Mouse (Mus musculus) limb, embryonic 15.5 days (tissue): ENCODE results near the gene I0C0044D17Rik. TPM values are rescaled to one million over a fixed set of nuclear protein-coding genes. Genes with fewer than 3 reads are reported as not detected.
"Not testable (repeated sequence)": the region's sequence is repeated elsewhere in the genome, so short reads cannot be mapped to it uniquely, and the experiment has no call there.

Experiments
- ATAC-seq: fragments of 200-750 bp; cut with Nextera tagmentation; 2 replicates; pipeline ENCODE4 v1.8.0; 2017; ENCODE audit warnings: low read depth, moderate TSS enrichment; ENCODE audit not compliant: insufficient number of reproducible peaks, low FRiP score, low TSS enrichment
- H3K27ac ChIP-seq: fragments of 300-500 bp; sonication (generic); 2 replicates; pipeline ENCODE4 v1.5.1; 2015; ENCODE audit warnings: moderate library complexity, mild to moderate bottlenecking, inconsistent platforms
- H3K27me3 ChIP-seq: fragments of 300-500 bp; sonication (generic); 2 replicates; pipeline ENCODE4 v1.6.1; 2015; ENCODE audit warnings: inconsistent platforms
- H3K36me3 ChIP-seq: fragments of 300-500 bp; sonication (generic); 2 replicates; pipeline ENCODE4 v1.6.1; 2015; ENCODE audit warnings: inconsistent platforms
- H3K4me1 ChIP-seq: fragments of 300-500 bp; sonication (generic); 2 replicates; pipeline ENCODE4 v1.6.1; 2015; ENCODE audit warnings: inconsistent platforms
- H3K4me2 ChIP-seq: fragments of 300-500 bp; sonication (generic); 2 replicates; pipeline ENCODE4 v1.6.1; 2015; ENCODE audit warnings: mild to moderate bottlenecking, inconsistent platforms
- H3K4me3 ChIP-seq: fragments of 300-500 bp; sonication (generic); 2 replicates; pipeline ENCODE4 v1.5.1; 2015; ENCODE audit warnings: mild to moderate bottlenecking, inconsistent platforms
- H3K9ac ChIP-seq: fragments of 300-500 bp; sonication (generic); 2 replicates; pipeline ENCODE4 v1.6.1; 2015; ENCODE audit warnings: inconsistent platforms
- H3K9me3 ChIP-seq: fragments of 300-500 bp; sonication (generic); 2 replicates; pipeline ENCODE4 v1.6.1; 2016; ENCODE audit warnings: inconsistent platforms
- WGBS: fragments of 180-500 bp; shearing (Covaris S2); methylation state at CpG from one replicate; pipeline ENCODE4 v1.1.7; 2015; 5-methylcytosine and 5-hydroxymethylcytosine counted together
- polyA plus RNA-seq: library from polyadenylated mRNA; unstranded; fragments of >200 nt; fragmentation: Nextera tagmentation; extraction: Ambion mirVana; gene quantifications from 2 replicates; pipeline ENCODE4 v1.2.1, GENCODE M21; 2015

The I0C0044D17Rik gene
- polyA plus RNA-seq, 1 experiment from 2014 or later = not detected

DNA sequence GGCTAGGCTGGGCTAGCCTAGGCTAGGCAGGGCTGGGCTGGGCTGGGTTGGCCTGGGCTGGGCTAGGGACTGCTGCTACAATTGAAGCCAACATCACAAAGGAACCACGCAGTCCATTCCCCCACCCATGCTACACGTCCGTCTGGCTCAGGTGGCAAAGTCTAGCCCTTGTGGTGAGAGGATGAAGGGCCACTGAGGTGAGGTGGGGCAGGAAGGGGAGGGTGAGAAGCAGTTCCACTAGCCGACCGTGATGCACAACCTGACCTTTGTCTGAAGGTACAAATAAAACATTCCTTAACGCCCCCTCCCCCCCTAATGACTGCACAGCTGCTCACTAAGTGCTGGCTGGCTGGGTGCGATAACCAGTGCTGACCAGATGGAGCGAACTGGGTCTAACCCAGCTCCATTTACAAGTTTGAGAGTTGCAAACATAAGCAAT, 22.1 kb upstream of the I0C0044D17Rik start:
- Histone ChIP-seq H3K4me2 (no peak overlapping the region), H3K9me3 (no peaks in the 10 kb centered on the region), H3K4me1 (peaks cover 11% of the 10 kb centered on the region), H3K27ac (no peak overlapping the region), H3K9ac (no peak overlapping the region), H3K36me3 (no peaks in the 10 kb centered on the region), H3K4me3 (no peak overlapping the region), H3K27me3 (no peaks in the 10 kb centered on the region)
- 36% methylated on average over 8 of the region's 8 CpGs for WGBS
- ATAC-seq = no peak

DNA sequence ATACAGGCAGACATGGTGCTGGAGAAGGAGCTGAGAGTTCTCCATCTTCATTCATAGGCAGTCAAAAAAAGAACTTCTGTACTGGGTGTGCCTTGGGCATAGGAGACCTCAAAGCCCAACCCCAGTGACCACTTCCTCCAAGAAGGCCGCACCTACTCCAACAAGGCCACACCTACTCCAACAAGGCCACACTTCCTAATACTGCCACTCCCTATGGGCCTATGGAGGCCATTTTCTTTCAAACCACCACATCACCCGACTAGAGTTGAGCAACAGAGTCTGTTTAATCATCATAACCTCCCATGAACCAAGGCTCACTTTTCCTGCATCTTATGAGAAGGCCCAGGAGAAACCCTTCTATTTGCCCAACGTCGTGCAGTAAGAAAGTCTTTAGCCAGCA, 21.6 kb upstream of the I0C0044D17Rik start:
- Histone ChIP-seq H3K9me3 (no peaks in the 10 kb centered on the region), H3K4me3 (no peak overlapping the region), H3K9ac (no peak overlapping the region), H3K4me1 (peaks cover 11% of the 10 kb centered on the region), H3K27me3 (no peaks in the 10 kb centered on the region), H3K36me3 (no peaks in the 10 kb centered on the region), H3K4me2 (no peak overlapping the region), H3K27ac (no peak overlapping the region)
- WGBS = 88% methylated on average over 4 of the region's 4 CpGs
- no peak for ATAC-seq

DNA sequence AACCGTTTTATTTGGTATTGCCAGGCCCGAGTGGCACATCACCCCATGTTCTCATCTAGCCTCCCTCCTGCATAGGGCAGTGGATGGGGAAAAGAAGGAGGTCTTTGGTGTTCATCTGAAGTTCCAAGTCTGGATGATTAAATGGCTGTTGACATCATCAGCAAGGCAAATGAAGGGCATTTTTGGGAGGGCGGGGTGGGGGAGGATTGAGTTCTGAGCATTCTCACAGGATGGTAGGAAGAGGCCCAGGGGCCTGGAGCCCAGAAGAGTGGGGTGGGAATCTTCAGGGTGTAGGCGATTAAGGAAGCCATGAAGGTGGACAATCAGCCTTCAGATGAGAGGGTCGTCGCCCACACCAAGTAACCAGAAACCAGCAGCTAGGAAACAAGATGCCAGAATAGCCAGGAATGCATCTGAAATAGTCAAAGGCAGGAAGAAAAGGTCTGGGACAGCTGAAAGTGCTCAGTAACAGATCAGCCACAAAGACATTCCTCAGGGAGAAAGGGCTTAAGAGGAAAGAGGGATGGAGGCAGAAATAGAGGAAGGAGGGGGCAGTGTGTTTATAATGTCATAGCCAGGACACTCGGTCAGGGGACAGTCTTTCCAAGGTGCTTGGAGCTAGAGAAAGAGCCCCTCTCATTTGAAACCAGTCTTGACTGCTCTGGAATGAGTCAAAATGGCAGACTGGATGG, 20.4 kb upstream of the I0C0044D17Rik start:
- Histone ChIP-seq H3K4me3 (no peak overlapping the region), H3K9me3 (no peaks in the 10 kb centered on the region), H3K4me2 (no peak overlapping the region), H3K9ac (no peak overlapping the region), H3K36me3 (no peaks in the 10 kb centered on the region), H3K27ac (no peak overlapping the region), H3K4me1 (peaks cover 11% of the 10 kb centered on the region), H3K27me3 (no peaks in the 10 kb centered on the region)
- ATAC-seq = no peak
- 78% methylated on average over 7 of the region's 7 CpGs for WGBS

DNA sequence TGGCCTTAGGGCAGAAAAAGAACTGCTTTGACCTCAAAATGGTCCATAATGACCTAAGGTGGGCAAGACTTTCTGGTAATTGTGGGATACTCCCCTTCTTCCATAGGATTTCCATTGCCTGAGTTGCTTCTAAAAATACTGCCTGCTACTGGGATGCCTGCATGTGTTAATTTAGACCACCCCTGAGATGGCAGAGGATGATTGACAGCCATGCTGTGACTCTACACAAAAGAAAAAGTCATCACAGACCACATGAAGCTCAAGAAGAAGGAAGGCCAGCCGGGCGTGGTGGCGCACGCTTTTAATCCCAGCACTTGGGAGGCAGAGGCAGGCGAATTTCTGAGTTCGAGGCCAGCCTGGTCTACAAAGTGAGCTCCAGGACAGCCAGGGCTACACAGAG, 17.6 kb upstream of the I0C0044D17Rik start:
- WGBS = 94% methylated on average over 6 of the region's 6 CpGs
- H3K4me1 ChIP-seq, H3K9ac ChIP-seq, H3K27ac ChIP-seq, H3K4me2 ChIP-seq, ATAC-seq, H3K4me3 ChIP-seq, H3K27me3 ChIP-seq, H3K36me3 ChIP-seq, H3K9me3 ChIP-seq: not testable (repeated sequence)

DNA sequence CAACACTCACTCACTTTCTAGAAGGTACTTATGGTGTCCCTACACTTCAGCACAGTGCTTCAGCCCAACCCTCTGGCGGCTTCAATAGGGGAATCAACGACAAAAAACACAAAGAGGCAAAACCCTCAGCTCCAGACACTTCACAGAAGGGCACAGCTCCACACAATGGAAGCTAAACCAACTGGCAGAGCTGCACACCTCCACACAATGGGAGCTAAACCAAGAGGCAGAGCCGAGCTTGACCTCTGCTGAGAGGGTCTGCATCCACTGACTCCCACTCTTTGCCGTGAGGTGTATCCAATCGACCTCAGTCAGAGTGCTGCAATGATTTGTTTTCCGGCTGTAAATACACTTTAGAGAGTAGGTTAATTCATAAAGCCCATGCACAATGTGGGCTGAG, 16.9 kb upstream of the I0C0044D17Rik start:
- Histone ChIP-seq H3K4me2 (no peak overlapping the region), H3K27me3 (no peaks in the 10 kb centered on the region), H3K36me3 (no peaks in the 10 kb centered on the region), H3K4me1 (peaks cover 3% of the 10 kb centered on the region), H3K9me3 (no peaks in the 10 kb centered on the region), H3K4me3 (no peak overlapping the region), H3K27ac (no peak overlapping the region), H3K9ac (no peak overlapping the region)
- 71% methylated on average over 6 of the region's 6 CpGs for WGBS
- no peak for ATAC-seq

DNA sequence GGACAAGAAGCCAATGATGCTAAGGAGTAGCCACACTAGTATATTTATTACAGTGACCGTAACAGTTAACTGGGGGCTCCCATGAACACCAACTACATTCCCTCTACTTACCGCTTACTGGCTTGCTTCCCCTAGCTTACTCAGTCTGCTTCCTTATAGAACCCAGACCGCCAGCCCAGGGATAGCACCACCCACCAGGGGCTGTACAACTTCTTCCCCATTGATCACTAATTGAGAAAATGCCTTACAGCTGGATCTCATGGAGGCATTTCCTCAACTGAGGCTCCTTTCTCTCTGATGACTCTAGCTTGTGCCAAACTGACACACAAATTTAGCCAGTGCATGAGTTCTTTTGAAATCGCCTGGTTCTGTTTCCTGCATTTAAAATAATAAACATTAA, 15.3 kb upstream of the I0C0044D17Rik start:
- Histone ChIP-seq H3K36me3 (no peaks in the 10 kb centered on the region), H3K4me1 (0 out of 2 replicates have a peak, but pooled peaks cover 6% of the 10 kb centered on the region), H3K27me3 (no peaks in the 10 kb centered on the region), H3K27ac (no peak overlapping the region), H3K9me3 (no peaks in the 10 kb centered on the region), H3K4me3 (no peak overlapping the region), H3K9ac (no peak overlapping the region), H3K4me2 (no peak overlapping the region)
- 49% methylated on average over 4 of the region's 4 CpGs for WGBS
- ATAC-seq = no peak

DNA sequence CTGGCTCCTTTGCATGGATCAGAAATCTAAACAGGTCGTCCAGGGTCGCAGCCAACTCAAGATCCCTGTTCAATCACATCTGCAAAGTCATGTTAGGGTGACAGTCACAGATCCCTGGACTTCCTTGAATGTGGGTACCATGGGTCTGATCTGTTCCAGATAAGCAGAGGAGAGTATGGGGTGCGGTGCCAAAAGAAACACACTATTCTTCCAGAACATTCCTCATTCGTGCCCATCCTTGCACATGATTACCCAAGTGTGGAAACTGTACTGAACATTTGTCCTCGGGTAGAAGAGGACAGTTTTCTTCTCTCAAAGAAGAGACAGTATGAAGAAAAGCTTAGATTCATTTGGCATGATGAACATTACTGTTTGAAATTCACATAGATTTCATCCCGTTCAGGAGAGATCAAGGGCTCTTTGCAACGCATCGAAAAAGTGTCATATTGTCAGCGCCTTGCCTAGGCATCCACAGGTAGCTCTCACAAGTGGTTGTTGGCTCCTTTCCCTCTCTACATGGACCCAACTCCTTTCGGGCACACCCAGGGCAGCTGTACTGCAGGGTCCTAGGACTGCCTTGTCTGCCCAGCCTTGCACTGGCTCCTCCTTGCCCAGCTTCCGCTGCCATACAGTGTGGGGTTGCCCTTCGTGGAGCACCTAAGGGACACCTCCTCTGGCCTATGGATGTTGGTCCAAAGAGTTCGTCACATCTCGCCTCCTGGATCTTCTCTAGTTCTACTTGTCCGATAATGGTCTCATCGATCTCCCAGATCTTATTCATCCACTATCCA, 14.3 kb upstream of the I0C0044D17Rik start:
- 92% methylated on average over 16 of the region's 16 CpGs for WGBS
- Histone ChIP-seq H3K27me3 (no peaks in the 10 kb centered on the region), H3K36me3 (no peaks in the 10 kb centered on the region), H3K4me2 (no peak overlapping the region), H3K27ac (no peak overlapping the region), H3K9ac (no peak overlapping the region), H3K4me3 (no peak overlapping the region), H3K4me1 (0 out of 2 replicates have a peak, but pooled peaks cover 6% of the 10 kb centered on the region), H3K9me3 (no peaks in the 10 kb centered on the region)
- no peak for ATAC-seq

DNA sequence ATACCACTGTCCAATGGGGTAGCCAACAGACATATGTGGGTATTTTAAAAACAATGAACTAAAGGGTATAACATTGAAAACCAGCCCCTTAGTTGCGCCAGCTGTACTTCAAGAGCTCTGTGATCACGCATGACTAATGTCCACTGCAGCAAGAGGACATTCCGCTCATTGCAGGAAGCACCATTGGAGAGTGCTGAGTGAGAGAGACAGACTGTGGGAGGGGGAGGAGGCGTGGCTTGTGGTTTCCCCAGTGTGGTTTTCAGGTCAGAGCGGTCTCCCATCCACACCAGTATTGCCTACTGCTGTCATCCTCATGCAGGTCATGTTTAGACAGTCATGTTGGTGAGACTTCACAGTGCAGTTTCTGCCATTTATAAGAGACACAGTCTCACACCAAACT, 12.9 kb upstream of the I0C0044D17Rik start:
- no peaks in the 10 kb centered on the region for H3K27me3 ChIP-seq
- no peaks in the 10 kb centered on the region for H3K9me3 ChIP-seq
- H3K4me3 ChIP-seq = no peak overlapping the region
- ATAC-seq = no peak
- 59% methylated on average over 5 of the region's 5 CpGs for whole genome bisulfite sequencing
- H3K4me1 ChIP-seq = peaks cover 10% of the 10 kb centered on the region; the same call in 1 of the 2 replicates
- no peak overlapping the region for H3K4me2 ChIP-seq
- H3K36me3 ChIP-seq = no peaks in the 10 kb centered on the region
- H3K9ac ChIP-seq = no peak overlapping the region
- H3K27ac ChIP-seq = no peak overlapping the region

DNA sequence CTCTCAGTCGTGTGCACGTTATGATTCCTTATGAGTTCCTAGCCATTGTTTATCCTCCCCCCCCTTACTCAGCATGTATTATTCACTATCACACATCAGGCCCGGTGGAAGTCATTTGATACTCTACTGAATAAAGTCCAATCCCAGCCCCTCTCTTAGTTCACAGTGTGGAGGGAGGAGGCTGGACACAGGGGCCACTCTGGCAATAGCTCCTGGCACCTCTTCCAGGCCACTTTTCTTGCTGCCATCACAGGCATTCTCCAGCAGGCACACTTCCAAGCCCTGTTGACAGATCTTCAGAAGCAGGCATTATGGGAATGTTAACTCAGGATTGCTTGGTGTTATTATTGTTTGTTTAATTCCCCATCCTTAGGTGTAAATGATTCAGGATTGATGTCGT, 11.1 kb upstream of the I0C0044D17Rik start:
- no peaks in the 10 kb centered on the region for H3K9me3 ChIP-seq
- no peaks in the 10 kb centered on the region for H3K36me3 ChIP-seq
- no peak for ATAC-seq
- H3K4me2 ChIP-seq = no peak overlapping the region
- H3K4me1 ChIP-seq = peaks cover 13% of the 10 kb centered on the region
- H3K27ac ChIP-seq = no peak overlapping the region
- H3K4me3 ChIP-seq = no peak overlapping the region
- H3K9ac ChIP-seq = no peak overlapping the region
- no peaks in the 10 kb centered on the region for H3K27me3 ChIP-seq
- 62% methylated on average over 4 of the region's 4 CpGs for WGBS

DNA sequence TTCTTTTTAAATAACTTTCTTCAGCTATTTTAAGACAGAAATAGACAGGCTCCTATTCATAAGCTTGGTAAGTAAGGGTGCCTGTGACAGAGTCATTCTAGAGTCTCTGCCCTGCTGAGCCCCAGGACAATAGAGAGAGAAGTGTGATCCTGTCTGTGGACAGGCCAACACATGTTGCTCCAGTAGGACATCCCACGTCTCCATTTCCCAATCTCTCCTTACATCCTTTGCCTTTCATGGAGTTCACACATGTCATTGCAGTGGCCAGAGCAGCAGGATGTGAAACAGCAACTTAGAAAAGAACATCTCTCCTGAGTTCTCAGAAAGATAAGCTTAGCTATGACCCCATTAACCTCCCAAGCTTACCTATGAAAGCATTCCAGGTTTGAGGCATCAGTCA, 8.1 kb upstream of the I0C0044D17Rik start:
- H3K9ac ChIP-seq = no peak overlapping the region
- no peaks in the 10 kb centered on the region for H3K27me3 ChIP-seq
- no peak overlapping the region for H3K4me3 ChIP-seq
- ATAC-seq = no peak
- no peak overlapping the region for H3K27ac ChIP-seq
- no peaks in the 10 kb centered on the region for H3K36me3 ChIP-seq
- no peak overlapping the region for H3K4me2 ChIP-seq
- WGBS = 27% methylated on average over 1 of the region's 1 CpGs
- H3K9me3 ChIP-seq = no peaks in the 10 kb centered on the region
- H3K4me1 ChIP-seq = peaks cover 11% of the 10 kb centered on the region

DNA sequence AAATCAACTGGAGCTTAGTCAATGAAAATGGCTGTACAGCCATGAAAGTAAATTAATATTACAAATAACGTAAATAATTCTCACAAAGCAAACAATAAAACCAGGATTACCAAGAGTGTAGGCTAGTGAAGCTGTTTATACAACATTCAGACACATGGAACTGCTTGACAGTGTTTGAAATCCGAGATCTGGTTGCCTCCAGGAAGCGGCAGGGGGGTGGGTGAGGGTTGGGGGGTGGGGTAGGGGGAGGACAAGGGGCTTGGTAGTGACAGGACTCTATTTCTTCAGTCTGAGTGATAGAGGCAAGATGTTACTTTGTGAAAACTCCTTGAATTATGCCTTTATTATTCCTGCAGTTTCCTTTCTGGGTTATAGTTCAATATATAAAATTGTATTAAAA, 3.1 kb upstream of the I0C0044D17Rik start:
- H3K27me3 ChIP-seq = no peaks in the 10 kb centered on the region
- H3K4me2 ChIP-seq = no peak overlapping the region
- 10% methylated on average over 3 of the region's 3 CpGs for whole genome bisulfite sequencing
- no peaks in the 10 kb centered on the region for H3K9me3 ChIP-seq
- no peak overlapping the region for H3K27ac ChIP-seq
- H3K4me3 ChIP-seq = no peak overlapping the region
- no peaks in the 10 kb centered on the region for H3K36me3 ChIP-seq
- peaks cover 12% of the 10 kb centered on the region for H3K4me1 ChIP-seq
- no peak for ATAC-seq
- no peak overlapping the region for H3K9ac ChIP-seq

DNA sequence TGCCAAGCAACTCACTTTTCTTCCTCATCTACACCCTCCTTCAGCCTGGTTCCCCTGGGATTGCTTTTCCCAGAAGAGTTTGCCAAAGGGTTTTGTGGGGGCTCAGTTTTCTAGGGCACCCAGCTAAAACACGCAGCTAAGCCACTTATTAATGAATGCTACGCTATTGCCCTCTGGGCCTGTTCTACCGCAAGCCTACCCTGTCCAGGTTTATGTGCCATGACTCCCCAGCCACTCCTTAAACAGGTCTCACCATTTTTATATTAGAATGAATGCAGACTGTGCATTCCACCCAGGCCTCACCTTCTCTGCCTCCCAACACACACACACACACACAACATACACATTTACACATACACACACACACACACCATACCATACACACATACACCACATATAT, 593 bp downstream of the I0C0044D17Rik start:
- H3K9me3 ChIP-seq = no peaks in the 10 kb centered on the region
- H3K9ac ChIP-seq = no peak overlapping the region
- H3K27ac ChIP-seq = no peak overlapping the region
- no peaks in the 10 kb centered on the region for H3K27me3 ChIP-seq
- H3K36me3 ChIP-seq = no peaks in the 10 kb centered on the region
- peaks cover 16% of the 10 kb centered on the region for H3K4me1 ChIP-seq
- ATAC-seq = no peak
- 45% methylated on average over 3 of the region's 3 CpGs for WGBS
- H3K4me3 ChIP-seq = no peak overlapping the region
- no peak overlapping the region for H3K4me2 ChIP-seq
